Mouse (Mus musculus) regulatory T cell (primary cell): ENCODE measurements around the gene Nup210l.

ENCODE experiments used
- in situ Hi-C: fragments of 300-600 bp; cut with MboI, MseI; formaldehyde crosslinking; loops from one replicate; pipeline ENCODE4 v1.15.1; 2025; ENCODE audit warnings: high pct_unique_total_duplicates

Nup210l gene

GRCm38 (mm10) chr3:90151086-90151740 lies 47.3 kb downstream of the Nup210l start:
- in situ Hi-C loops = loop anchor here (5.0 kb wide), 1 partner anchor 39 kb away; no protein-coding TSS in a partner anchor

GRCm38 (mm10) chr3:90155996-90156395 lies 52.1 kb downstream of the Nup210l start:
- in situ Hi-C loops = no loop called here

GRCm38 (mm10) chr3:90159757-90160156 lies 55.8 kb downstream of the Nup210l start:
- in situ Hi-C loops = no loop called here

GRCm38 (mm10) chr3:90161541-90161940 lies 57.6 kb downstream of the Nup210l start:
- in situ Hi-C loops = no loop called here

- in situ Hi-C loops = no loop called here
Observed at GRCm38 (mm10) chr3:90179566-90179965, 75.6 kb downstream of the Nup210l start.

- in situ Hi-C loops = no loop called here
Observed at GRCm38 (mm10) chr3:90183581-90183980, 79.6 kb downstream of the Nup210l start.

- in situ Hi-C loops = no loop called here
Observed at GRCm38 (mm10) chr3:90190859-90191510, 87.1 kb downstream of the Nup210l start.

GRCm38 (mm10) chr3:90194759-90195158 lies 90.8 kb downstream of the Nup210l start:
- in situ Hi-C loops = no loop called here

- in situ Hi-C loops = no loop called here
Observed at GRCm38 (mm10) chr3:90195644-90196043, 91.7 kb downstream of the Nup210l start.

GRCm38 (mm10) chr3:90197548-90197947 lies 93.6 kb downstream of the Nup210l start:
- in situ Hi-C loops = no loop called here

GRCm38 (mm10) chr3:90202884-90203283 lies 99.0 kb downstream of the Nup210l start:
- in situ Hi-C loops = no loop called here

- in situ Hi-C loops = no loop called here
Observed at GRCm38 (mm10) chr3:90203619-90204018, 99.7 kb downstream of the Nup210l start.

- in situ Hi-C loops = no loop called here
Observed at GRCm38 (mm10) chr3:90204582-90204981, 100.7 kb downstream of the Nup210l start.

- in situ Hi-C loops = no loop called here
Observed at GRCm38 (mm10) chr3:90208662-90209061, 104.7 kb downstream of the Nup210l start.

- in situ Hi-C loops = no loop called here
Observed at GRCm38 (mm10) chr3:90209908-90210566, 106.1 kb downstream of the Nup210l start.

- in situ Hi-C loops = no loop called here
Observed at GRCm38 (mm10) chr3:90211475-90212398, 107.8 kb downstream of the Nup210l start.

GRCm38 (mm10) chr3:90212723-90213122 lies 108.8 kb downstream of the Nup210l start:
- in situ Hi-C loops = no loop called here

- in situ Hi-C loops = no loop called here
Observed at GRCm38 (mm10) chr3:90213377-90213866, 109.5 kb downstream of the Nup210l start, which contains the start of the genes Rps27 and Rab13. TSS of gene Rps27 (minus strand) at chr3:90213651. TSS of gene Rab13 (plus strand) at chr3:90213695.

- in situ Hi-C loops = no loop called here
Observed at GRCm38 (mm10) chr3:90213956-90214684, 110.2 kb downstream of the Nup210l start.

GRCm38 (mm10) chr3:90215825-90216380 lies 112.0 kb downstream of the Nup210l start:
- in situ Hi-C loops = no loop called here
